Mouse (Mus musculus) limb, embryonic 14.5 days (tissue): ENCODE measurements at regions not wholly inside any gene's neighbourhood (a gene's known extent, or its start where the extent isn't known, plus 50 kb on each side); places are given as distances from the start of the nearest gene placed in this dataset.

Experiments used
- ATAC-seq: fragments of 200-750 bp; cut with Nextera tagmentation; 2 replicates; pipeline ENCODE4 v1.8.0; 2017; ENCODE audit warnings: low read depth, moderate number of reproducible peaks, moderate TSS enrichment; ENCODE audit not compliant: low FRiP score
- DNase-seq: peaks from one replicate; pipeline ENCODE4 v3.0.0-alpha.2; 2015; ENCODE audit warnings: low spot score
- H3K27ac ChIP-seq: fragments of 300-500 bp; sonication (generic); replicated peaks from 2 replicates; pipeline ENCODE4 v1.5.1; 2014; ENCODE audit warnings: low read depth, mild to moderate bottlenecking, low read length, moderate library complexity, mixed read lengths
- H3K27me3 ChIP-seq: fragments of 300-500 bp; sonication (generic); 2 replicates; pipeline ENCODE4 v1.6.1; 2014; ENCODE audit warnings: low read length, mixed read lengths; ENCODE audit not compliant: control insufficient read depth, insufficient read depth
- H3K36me3 ChIP-seq: fragments of 300-500 bp; sonication (generic); 2 replicates; pipeline ENCODE4 v1.6.1; 2014; ENCODE audit warnings: mild to moderate bottlenecking, low read length, moderate library complexity, mixed read lengths; ENCODE audit not compliant: control insufficient read depth, insufficient read depth
- H3K4me1 ChIP-seq: fragments of 300-500 bp; sonication (generic); 2 replicates; pipeline ENCODE4 v1.6.1; 2014; ENCODE audit warnings: antibody characterized with exemption, low read length, mixed read lengths; ENCODE audit not compliant: control insufficient read depth, insufficient read depth
- H3K4me2 ChIP-seq: fragments of 300-500 bp; sonication (generic); replicated peaks from 2 replicates; pipeline ENCODE4 v1.6.1; 2014; ENCODE audit warnings: low read depth, mild to moderate bottlenecking, low read length, moderate library complexity; ENCODE audit not compliant: severe bottlenecking
- H3K4me3 ChIP-seq: fragments of 300-500 bp; sonication (generic); replicated peaks from 2 replicates; pipeline ENCODE4 v1.5.1; 2014; ENCODE audit warnings: low read length
- H3K9ac ChIP-seq: fragments of 300-500 bp; sonication (generic); 2 replicates; pipeline ENCODE4 v1.6.1; 2014; ENCODE audit warnings: mild to moderate bottlenecking, low read depth, low read length, moderate library complexity; ENCODE audit not compliant: severe bottlenecking
- H3K9me3 ChIP-seq: fragments of 300-500 bp; sonication (generic); 2 replicates; pipeline ENCODE4 v1.6.1; 2016; ENCODE audit warnings: low read length; ENCODE audit not compliant: control insufficient read depth
- POLR2A ChIP-seq: fragments of 200-500 bp; IDR thresholded peaks from 2 replicates; pipeline ENCODE4 v1.8.0; 2012; ENCODE audit warnings: inconsistent platforms, mild to moderate bottlenecking, moderate library complexity, borderline replicate concordance; ENCODE audit not compliant: insufficient read depth, insufficient read length; ENCODE audit errors: extremely low read depth
- WGBS: fragments of 180-500 bp; shearing (Covaris S2); extraction: QIAGEN DNeasy Blood & Tissue Kit; methylation state at CpG from one replicate; pipeline ENCODE4 v1.1.7; 2014; 5-methylcytosine and 5-hydroxymethylcytosine counted together

DNA sequence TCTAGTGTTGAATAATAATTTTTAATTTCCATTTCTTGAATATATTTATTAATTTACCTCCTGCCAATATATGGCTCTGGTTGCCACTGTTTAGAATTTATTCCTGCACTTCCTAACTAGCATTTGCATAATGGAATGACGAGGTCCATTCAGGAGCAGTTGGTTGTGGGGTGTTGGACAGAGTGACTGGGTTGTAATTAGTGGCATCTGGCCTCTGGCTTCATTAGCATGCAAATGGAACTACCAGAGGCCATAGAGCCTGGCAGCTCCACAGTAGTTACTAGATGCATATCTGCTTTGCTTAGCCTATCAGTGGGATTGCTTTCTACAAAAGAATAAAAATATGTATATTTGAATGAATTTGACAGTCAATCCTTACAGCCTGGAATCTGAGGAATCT, 1099.6 kb upstream of the Cdh8 start:
- H3K9me3 ChIP-seq = no peaks in the 10 kb centered on the region
- H3K4me1 ChIP-seq = no peaks in the 10 kb centered on the region
- DNase-seq (no peak), ATAC-seq (no peak)
- no peak overlapping the region for H3K9ac ChIP-seq
- TF ChIP-seq POLR2A = no peak
- H3K27ac ChIP-seq = no peak overlapping the region
- no peaks in the 10 kb centered on the region for H3K27me3 ChIP-seq
- H3K4me2 ChIP-seq = no peak overlapping the region
- H3K36me3 ChIP-seq = no peaks in the 10 kb centered on the region
- WGBS = 40% methylated on average over 1 of the region's 1 CpGs
- no peak overlapping the region for H3K4me3 ChIP-seq

DNA sequence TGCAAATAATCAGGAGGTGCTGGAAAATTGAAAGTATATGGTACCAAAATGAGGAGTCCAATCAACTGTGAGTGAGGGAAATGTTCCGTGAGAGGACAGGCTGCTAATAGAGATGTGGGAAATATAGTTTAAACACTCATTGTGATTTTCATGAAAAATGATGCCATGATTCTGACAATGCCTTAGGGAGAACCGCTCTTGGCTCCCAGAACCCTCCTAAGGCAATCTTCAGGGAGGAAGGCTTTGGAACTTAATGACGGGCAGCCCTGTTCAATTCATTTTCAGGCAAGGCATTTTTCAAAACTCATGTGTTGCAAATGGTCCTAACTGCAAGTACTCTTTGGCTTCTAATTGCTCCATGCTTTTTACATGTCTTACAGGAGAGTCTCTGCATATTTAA, 1098.9 kb upstream of the Cdh8 start:
- H3K27me3 ChIP-seq = no peaks in the 10 kb centered on the region
- no peak overlapping the region for H3K4me2 ChIP-seq
- DNase-seq = no peak
- H3K4me3 ChIP-seq = no peak overlapping the region
- no peak overlapping the region for H3K9ac ChIP-seq
- no peak overlapping the region for H3K27ac ChIP-seq
- 86% methylated on average over 3 of the region's 3 CpGs for WGBS
- H3K4me1 ChIP-seq = no peaks in the 10 kb centered on the region
- H3K9me3 ChIP-seq = no peaks in the 10 kb centered on the region
- no peak for ATAC-seq
- TF ChIP-seq POLR2A = no peak
- H3K36me3 ChIP-seq = no peaks in the 10 kb centered on the region

DNA sequence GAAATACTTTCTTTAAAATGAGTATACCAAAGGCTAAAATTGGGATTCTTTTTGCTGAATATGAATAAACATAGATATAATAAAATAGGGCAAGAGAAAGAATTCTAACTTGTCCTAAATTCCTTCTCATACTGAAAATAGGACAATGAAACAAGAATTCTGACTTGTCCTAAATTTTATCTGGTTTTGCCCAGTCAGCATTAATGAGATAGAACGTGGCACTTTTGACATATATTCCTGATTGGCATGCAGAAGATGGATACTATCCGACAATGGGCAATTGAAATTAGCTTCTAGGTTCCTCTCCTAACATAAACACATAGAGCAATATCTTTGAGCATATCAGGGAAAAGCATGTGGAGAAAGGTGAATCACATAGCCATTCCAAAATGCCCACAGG, 1090.2 kb upstream of the Cdh8 start:
- no peak for TF ChIP-seq POLR2A
- no peak overlapping the region for H3K9ac ChIP-seq
- no peak overlapping the region for H3K4me3 ChIP-seq
- DNase-seq = no peak
- H3K36me3 ChIP-seq = no peaks in the 10 kb centered on the region
- WGBS = 84% methylated on average over 2 of the region's 2 CpGs
- no peaks in the 10 kb centered on the region for H3K9me3 ChIP-seq
- ATAC-seq = no peak
- no peaks in the 10 kb centered on the region for H3K27me3 ChIP-seq
- H3K27ac ChIP-seq = no peak overlapping the region
- H3K4me1 ChIP-seq = no peaks in the 10 kb centered on the region
- no peak overlapping the region for H3K4me2 ChIP-seq

DNA sequence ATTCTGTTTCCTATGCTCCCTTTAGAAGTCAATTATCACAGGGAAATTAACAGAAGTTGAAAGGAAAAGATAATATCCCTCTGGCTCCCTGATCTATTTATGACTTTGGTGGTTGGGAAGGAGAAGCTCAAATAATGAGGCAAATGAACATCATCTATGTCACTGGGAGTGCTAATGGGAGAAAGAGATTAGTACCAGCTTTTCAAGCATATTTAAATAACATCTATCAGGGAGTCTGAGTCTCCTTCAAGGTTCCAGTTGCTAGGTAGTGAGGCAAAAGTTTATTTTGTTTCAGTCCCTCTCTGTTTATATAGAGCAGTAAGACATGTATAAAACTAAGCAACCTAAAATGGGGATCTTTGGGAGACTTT, 1084.1 kb upstream of the Cdh8 start:
- no peaks in the 10 kb centered on the region for H3K27me3 ChIP-seq
- DNase-seq (no peak), ATAC-seq (no peak)

DNA sequence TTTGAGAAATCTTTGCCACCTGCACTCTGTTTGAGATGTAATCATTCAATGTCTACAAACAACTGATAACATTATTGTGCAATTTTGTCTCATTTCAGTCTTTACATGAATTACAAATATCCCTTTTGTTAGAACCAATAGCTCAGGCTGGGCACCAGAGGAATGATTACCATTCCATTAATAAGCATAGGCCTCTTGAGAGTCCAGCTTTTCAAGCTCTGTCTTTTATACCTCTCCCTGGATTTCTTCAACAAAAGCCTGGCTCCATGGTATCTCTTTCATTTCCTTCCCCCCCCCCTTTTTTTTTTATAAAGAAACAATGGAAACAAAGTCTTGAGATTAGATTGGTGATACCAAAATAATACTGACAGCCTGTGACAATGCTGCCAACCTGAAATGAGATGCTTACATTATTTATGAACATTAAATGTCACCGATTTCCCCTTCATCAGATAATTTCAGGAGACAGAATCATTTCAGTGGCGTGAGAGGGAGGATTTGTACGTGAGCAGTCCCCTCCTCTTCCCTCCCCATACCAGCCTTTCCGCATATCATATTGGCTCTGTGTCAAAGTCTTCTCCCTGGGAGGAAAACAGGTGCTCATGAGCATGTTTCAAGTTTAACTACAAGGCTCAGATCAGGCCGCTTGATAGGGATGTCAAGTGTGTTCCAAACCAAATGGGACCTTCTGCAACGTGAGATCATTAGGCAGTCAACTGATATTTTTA, 1083.5 kb upstream of the Cdh8 start:
- no peak for TF ChIP-seq POLR2A
- no peak overlapping the region for H3K9ac ChIP-seq
- no peaks in the 10 kb centered on the region for H3K4me1 ChIP-seq
- no peak overlapping the region for H3K4me3 ChIP-seq
- WGBS = 73% methylated on average over 6 of the region's 6 CpGs
- no peak for ATAC-seq
- no peak overlapping the region for H3K27ac ChIP-seq
- no peaks in the 10 kb centered on the region for H3K36me3 ChIP-seq
- H3K9me3 ChIP-seq = no peaks in the 10 kb centered on the region
- no peaks in the 10 kb centered on the region for H3K27me3 ChIP-seq
- no peak for DNase-seq
- no peak overlapping the region for H3K4me2 ChIP-seq

More for the DNA sequence above, 1084.1 kb upstream of the Cdh8 start:
- Histone ChIP-seq H3K9ac (no peak overlapping the region), H3K4me3 (no peak overlapping the region), H3K9me3 (no peaks in the 10 kb centered on the region), H3K4me1 (no peaks in the 10 kb centered on the region), H3K4me2 (no peak overlapping the region), H3K36me3 (no peaks in the 10 kb centered on the region), H3K27ac (no peak overlapping the region)
- TF ChIP-seq POLR2A = no peak

DNA sequence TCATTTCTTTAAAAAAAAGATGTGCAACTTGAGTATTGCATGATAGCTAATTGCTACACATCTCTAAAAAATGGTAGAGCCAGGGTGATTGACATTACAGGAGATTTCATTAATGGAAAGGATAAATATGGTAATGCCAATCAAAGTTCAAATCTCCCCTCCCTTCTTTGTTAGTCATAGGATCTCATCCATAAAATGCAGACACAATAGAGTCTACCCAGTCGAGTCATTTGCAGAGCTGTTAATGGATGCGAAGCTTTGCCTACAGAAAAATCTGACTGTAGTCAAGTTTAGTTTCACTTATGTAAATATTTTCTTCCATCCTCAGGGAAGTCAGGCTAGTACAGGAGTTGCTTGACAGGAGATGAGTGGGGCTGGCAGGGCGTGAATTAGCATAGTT, 1078.2 kb upstream of the Cdh8 start:
- Histone ChIP-seq H3K27ac (no peak overlapping the region), H3K9ac (no peak overlapping the region), H3K36me3 (no peaks in the 10 kb centered on the region), H3K9me3 (no peaks in the 10 kb centered on the region), H3K4me2 (no peak overlapping the region), H3K4me1 (no peaks in the 10 kb centered on the region), H3K27me3 (no peaks in the 10 kb centered on the region), H3K4me3 (no peak overlapping the region)
- DNase-seq = no peak
- no peak for ATAC-seq
- no peak for TF ChIP-seq POLR2A
- 74% methylated on average over 3 of the region's 3 CpGs for WGBS
